Mouse (Mus musculus) lung, embryonic 16.5 days (tissue): ENCODE data around the gene Ranbp1. TPM values are rescaled to one million over a fixed set of nuclear protein-coding genes. Genes with fewer than 3 reads are reported as not detected.

Source experiments
- ATAC-seq: fragments of 200-750 bp; cut with Nextera tagmentation; 2 replicates; pipeline ENCODE4 v1.8.0; 2017; ENCODE audit warnings: low read depth, mild to moderate bottlenecking, moderate library complexity
- H3K27ac ChIP-seq: fragments of 300-500 bp; sonication (generic); 2 replicates; pipeline ENCODE4 v1.5.1; 2014; ENCODE audit warnings: mild to moderate bottlenecking, control low read depth, low read length
- H3K27me3 ChIP-seq: fragments of 300-500 bp; sonication (generic); 2 replicates; pipeline ENCODE4 v1.6.1; 2014; ENCODE audit warnings: low read depth, low read length, mixed read lengths; ENCODE audit not compliant: control insufficient read depth, insufficient read depth
- H3K36me3 ChIP-seq: fragments of 300-500 bp; sonication (generic); 2 replicates; pipeline ENCODE4 v1.6.1; 2014; ENCODE audit warnings: low read length; ENCODE audit not compliant: control insufficient read depth, insufficient read depth
- H3K4me1 ChIP-seq: fragments of 300-500 bp; sonication (generic); replicated peaks from 2 replicates; pipeline ENCODE4 v1.6.1; 2014; ENCODE audit warnings: low read length, mixed read lengths; ENCODE audit not compliant: control insufficient read depth, insufficient read depth
- H3K4me2 ChIP-seq: fragments of 300-500 bp; sonication (generic); 2 replicates; pipeline ENCODE4 v1.6.1; 2014; ENCODE audit warnings: low read depth, low read length, control low read depth
- H3K4me3 ChIP-seq: fragments of 300-500 bp; sonication (generic); 2 replicates; pipeline ENCODE4 v1.5.1; 2014; ENCODE audit warnings: mild to moderate bottlenecking, low read length, control low read depth
- H3K9ac ChIP-seq: fragments of 300-500 bp; sonication (generic); 2 replicates; pipeline ENCODE4 v1.6.1; 2014; ENCODE audit warnings: low read length, control low read depth
- H3K9me3 ChIP-seq: fragments of 300-500 bp; sonication (generic); 2 replicates; pipeline ENCODE4 v1.6.1; 2016; ENCODE audit warnings: low read length; ENCODE audit not compliant: control insufficient read depth
- WGBS: fragments of 180-500 bp; shearing (Covaris S2); extraction: QIAGEN DNeasy Blood & Tissue Kit; methylation state at CpG from one replicate; pipeline ENCODE4 v1.1.7; 2014; 5-methylcytosine and 5-hydroxymethylcytosine counted together
- polyA plus RNA-seq: library from polyadenylated mRNA; unstranded; fragments of >200 nt; fragmentation: Nextera tagmentation; extraction: Ambion mirVana; gene quantifications from 2 replicates; pipeline ENCODE4 v1.2.1, GENCODE M21; 2015

Ranbp1 gene
- polyA plus RNA-seq, 1 experiment from 2014 or later: 514 TPM

DNA sequence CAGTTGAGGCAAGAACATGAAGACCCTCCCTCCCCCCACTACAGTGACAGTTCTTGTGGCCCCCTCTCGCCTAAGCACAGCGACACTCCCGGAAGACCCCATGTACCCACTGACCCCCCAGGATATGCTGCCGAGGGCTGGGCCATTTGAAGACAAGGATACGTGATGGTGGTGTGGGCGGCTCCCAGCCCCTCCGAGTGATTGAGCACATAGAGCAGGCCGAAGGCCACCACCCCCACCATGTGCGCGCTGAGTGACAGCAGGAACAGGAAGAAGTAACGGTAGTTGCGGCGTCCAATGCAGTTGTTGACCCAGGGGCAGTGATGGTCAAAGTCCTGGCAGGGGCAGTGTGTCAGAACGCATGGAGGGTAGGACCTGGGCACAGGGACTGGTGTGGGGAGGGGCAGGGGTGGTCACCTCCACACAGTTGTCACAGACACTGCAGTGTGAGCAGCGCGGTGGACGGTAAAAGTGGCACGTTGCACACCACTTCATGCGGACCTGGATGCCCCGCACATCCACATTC, 20.6 kb downstream of the Ranbp1 start:
- no peak for ATAC-seq
- no peak overlapping the region for H3K27ac ChIP-seq
- H3K4me2 ChIP-seq: no peak overlapping the region
- 88% methylated on average over 20 of the region's 20 CpGs for WGBS
- no peak overlapping the region for H3K9ac ChIP-seq
- H3K4me1 ChIP-seq: peaks cover 6% of the 10 kb centered on the region
- no peak overlapping the region for H3K4me3 ChIP-seq
- H3K27me3 ChIP-seq: no peaks in the 10 kb centered on the region
- H3K36me3 ChIP-seq: peaks cover 35% of the 10 kb centered on the region
- no peaks in the 10 kb centered on the region for H3K9me3 ChIP-seq

DNA sequence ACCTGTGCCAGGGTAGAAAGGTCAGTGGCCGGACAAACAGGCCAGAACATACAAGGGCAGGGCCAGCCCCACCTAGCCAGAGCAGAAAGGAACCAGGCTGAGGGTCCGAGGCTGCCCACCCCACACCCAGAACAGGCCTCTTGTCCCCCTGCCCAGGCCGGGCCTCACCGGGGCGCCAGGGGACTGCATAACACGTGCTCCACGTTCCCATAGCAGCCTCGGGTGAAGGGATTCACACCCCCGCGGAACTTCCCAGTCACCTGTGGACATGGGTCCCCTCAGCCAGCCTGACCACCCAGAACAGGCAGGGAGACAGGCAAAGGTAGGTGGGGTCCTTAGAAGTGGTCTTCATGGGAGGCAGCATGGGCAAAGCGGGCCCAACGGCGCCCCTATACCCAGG, 21.3 kb downstream of the Ranbp1 start:
- Histone ChIP-seq H3K9ac (no peak overlapping the region), H3K9me3 (no peaks in the 10 kb centered on the region), H3K4me2 (no peak overlapping the region), H3K4me1 (peaks cover 6% of the 10 kb centered on the region), H3K27me3 (no peaks in the 10 kb centered on the region), H3K36me3 (peaks cover 38% of the 10 kb centered on the region), H3K27ac (no peak overlapping the region), H3K4me3 (no peak overlapping the region)
- 93% methylated on average over 13 of the region's 13 CpGs for WGBS
- ATAC-seq: no peak

- Histone ChIP-seq H3K4me1 (peaks cover 9% of the 10 kb centered on the region), H3K27me3 (no peaks in the 10 kb centered on the region), H3K9ac (no peak overlapping the region), H3K27ac (no peak overlapping the region), H3K4me2 (no peak overlapping the region), H3K36me3 (peaks cover 32% of the 10 kb centered on the region), H3K4me3 (no peak overlapping the region), H3K9me3 (no peaks in the 10 kb centered on the region)
- WGBS: 75% methylated on average over 11 of the region's 11 CpGs
- ATAC-seq: no peak
Measured at GRCm38 (mm10) chr16:18222188-18222587, 26.3 kb downstream of the Ranbp1 start.

DNA sequence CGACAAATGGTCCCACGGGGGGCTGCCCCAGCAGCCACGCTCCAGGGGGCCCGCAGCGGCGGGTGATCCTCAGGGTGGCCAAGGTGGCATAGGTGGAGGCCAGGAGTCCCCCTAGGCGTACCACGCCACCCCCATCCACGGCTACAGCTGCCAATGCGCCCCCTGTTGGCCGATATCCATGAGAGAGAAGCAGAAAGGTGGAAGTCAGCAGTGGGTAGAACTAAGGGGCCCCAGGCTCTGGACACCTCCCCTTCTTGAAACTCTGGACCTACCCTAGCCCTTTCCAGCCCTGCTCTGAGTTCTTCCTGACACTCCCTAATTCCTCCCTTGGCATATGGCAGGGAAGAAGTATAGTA, 27.0 kb downstream of the Ranbp1 start:
- 73% methylated on average over 11 of the region's 11 CpGs for WGBS
- no peaks in the 10 kb centered on the region for H3K27me3 ChIP-seq
- H3K9me3 ChIP-seq: no peaks in the 10 kb centered on the region
- no peak overlapping the region for H3K4me3 ChIP-seq
- no peak overlapping the region for H3K27ac ChIP-seq
- ATAC-seq: no peak
- no peak overlapping the region for H3K4me2 ChIP-seq
- H3K4me1 ChIP-seq: peaks cover 9% of the 10 kb centered on the region
- no peak overlapping the region for H3K9ac ChIP-seq
- peaks cover 27% of the 10 kb centered on the region for H3K36me3 ChIP-seq

- Histone ChIP-seq H3K36me3 (peaks cover 22% of the 10 kb centered on the region), H3K27ac (no peak overlapping the region), H3K9ac (no peak overlapping the region), H3K4me3 (no peak overlapping the region), H3K27me3 (no peaks in the 10 kb centered on the region), H3K9me3 (no peaks in the 10 kb centered on the region), H3K4me1 (peaks cover 9% of the 10 kb centered on the region), H3K4me2 (no peak overlapping the region)
- no peak for ATAC-seq
- WGBS: 87% methylated on average over 6 of the region's 6 CpGs
Measured at GRCm38 (mm10) chr16:18220856-18221542, 27.5 kb downstream of the Ranbp1 start.

DNA sequence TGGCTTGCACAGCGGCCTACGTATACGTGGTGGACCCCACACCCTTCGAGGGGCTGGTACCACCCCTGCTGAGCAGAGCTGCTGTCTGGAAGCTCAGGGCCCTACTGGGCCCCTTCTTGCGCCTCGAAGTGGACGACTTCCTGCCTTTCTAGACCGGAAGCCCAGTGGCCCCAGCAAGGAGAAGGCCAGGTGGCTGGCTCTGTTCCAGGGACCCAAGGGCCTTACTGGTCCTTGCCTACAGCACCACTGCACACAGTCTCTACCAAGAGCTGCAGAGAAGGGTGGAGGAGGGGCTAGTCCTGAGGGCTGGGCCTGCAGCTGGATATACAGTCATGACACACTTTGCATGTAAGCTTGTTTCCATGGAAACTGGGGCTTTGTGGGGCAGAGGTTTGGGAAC, 28.5 kb downstream of the Ranbp1 start:
- Histone ChIP-seq H3K4me2 (no peak overlapping the region), H3K27ac (peak overlapping the region; percentile 47; the same call in 1 of the 2 replicates), H3K27me3 (no peaks in the 10 kb centered on the region), H3K9me3 (no peaks in the 10 kb centered on the region), H3K4me1 (peaks cover 9% of the 10 kb centered on the region), H3K9ac (peak overlapping the region; percentile 19; the same call in 1 of the 2 replicates), H3K4me3 (no peak overlapping the region), H3K36me3 (peaks cover 21% of the 10 kb centered on the region)
- 20% methylated on average over 8 of the region's 8 CpGs for WGBS
- ATAC-seq: peak; percentile 71

- Histone ChIP-seq H3K27ac (no peak overlapping the region), H3K9ac (no peak overlapping the region), H3K27me3 (no peaks in the 10 kb centered on the region), H3K4me1 (peaks cover 9% of the 10 kb centered on the region), H3K36me3 (peaks cover 9% of the 10 kb centered on the region), H3K4me3 (no peak overlapping the region), H3K9me3 (no peaks in the 10 kb centered on the region), H3K4me2 (no peak overlapping the region)
- 66% methylated on average over 9 of the region's 9 CpGs for WGBS
- no peak for ATAC-seq
Measured at GRCm38 (mm10) chr16:18218580-18218996, 29.9 kb downstream of the Ranbp1 start.

GRCm38 (mm10) chr16:18217579-18217978, 31.0 kb downstream of the Ranbp1 start, which contains the start of gene Ccdc188:
Gene Ccdc188, plus strand, starts transcription at chr16:18217879.
- Histone ChIP-seq H3K4me1 (peaks cover 9% of the 10 kb centered on the region), H3K36me3 (peaks cover under 1% of the 10 kb centered on the region; the same call in 1 of the 2 replicates), H3K27me3 (no peaks in the 10 kb centered on the region), H3K9me3 (no peaks in the 10 kb centered on the region), H3K4me3 (no peak within 1 kb of the TSS), H3K9ac (no peak within 1 kb of the TSS), H3K4me2 (no peak within 1 kb of the TSS), H3K27ac (no peak within 1 kb of the TSS)
- no peak for ATAC-seq
- WGBS: 88% methylated on average over 4 of the region's 4 CpGs

DNA sequence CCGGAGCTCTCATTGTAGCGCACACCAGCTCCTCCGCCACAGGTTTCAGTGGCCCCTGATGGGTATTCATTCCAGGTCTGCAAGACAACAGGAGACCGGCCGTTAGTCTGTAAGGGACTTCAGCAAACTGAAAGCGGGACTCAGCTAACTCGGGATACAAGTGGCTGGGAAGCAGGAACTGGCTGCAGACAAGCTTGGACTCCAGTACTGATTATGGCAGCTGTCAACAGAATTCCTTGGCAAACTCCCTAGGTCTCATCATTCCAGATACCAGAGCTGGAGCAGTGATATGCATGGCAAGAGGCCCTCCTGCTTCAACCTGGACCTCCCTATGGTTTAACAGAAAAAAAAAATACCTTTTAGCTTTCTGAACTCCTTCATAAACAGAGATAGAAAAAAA, 33.7 kb downstream of the Ranbp1 start:
- no peaks in the 10 kb centered on the region for H3K36me3 ChIP-seq
- H3K4me2 ChIP-seq: no peak overlapping the region
- peaks cover 3% of the 10 kb centered on the region for H3K4me1 ChIP-seq
- no peak overlapping the region for H3K27ac ChIP-seq
- 63% methylated on average over 7 of the region's 7 CpGs for WGBS
- H3K9me3 ChIP-seq: no peaks in the 10 kb centered on the region
- H3K4me3 ChIP-seq: no peak overlapping the region
- H3K9ac ChIP-seq: no peak overlapping the region
- no peaks in the 10 kb centered on the region; the same call in 1 of the 2 replicates for H3K27me3 ChIP-seq
- ATAC-seq: no peak
